Mouse (Mus musculus) liver, embryonic 15.5 days (tissue): ENCODE results near the gene Fggy. TPM values are rescaled to one million over a fixed set of nuclear protein-coding genes. Genes with fewer than 3 reads are reported as not detected.

Source experiments
- ATAC-seq: fragments of 200-750 bp; cut with Nextera tagmentation; 2 replicates; pipeline ENCODE4 v1.8.0; 2017; ENCODE audit warnings: moderate number of reproducible peaks, mild to moderate bottlenecking, moderate library complexity; ENCODE audit not compliant: insufficient read depth
- H3K27ac ChIP-seq: fragments of 300-500 bp; sonication (generic); replicated peaks from 2 replicates; pipeline ENCODE4 v1.5.1; 2015; ENCODE audit warnings: mild to moderate bottlenecking, inconsistent platforms
- H3K27me3 ChIP-seq: fragments of 300-500 bp; sonication (generic); 2 replicates; pipeline ENCODE4 v1.6.1; 2015; ENCODE audit warnings: mild to moderate bottlenecking, inconsistent platforms
- H3K36me3 ChIP-seq: fragments of 300-500 bp; sonication (generic); replicated peaks from 2 replicates; pipeline ENCODE4 v1.6.1; 2015; ENCODE audit warnings: moderate library complexity, mild to moderate bottlenecking, inconsistent platforms
- H3K4me1 ChIP-seq: fragments of 300-500 bp; sonication (generic); replicated peaks from 2 replicates; pipeline ENCODE4 v1.6.1; 2015; ENCODE audit warnings: inconsistent platforms
- H3K4me2 ChIP-seq: fragments of 300-500 bp; sonication (generic); 2 replicates; pipeline ENCODE4 v1.6.1; 2015; ENCODE audit warnings: moderate library complexity, mild to moderate bottlenecking, inconsistent platforms
- H3K4me3 ChIP-seq: fragments of 300-500 bp; sonication (generic); replicated peaks from 2 replicates; pipeline ENCODE4 v1.5.1; 2015; ENCODE audit warnings: mild to moderate bottlenecking, inconsistent platforms
- H3K9ac ChIP-seq: fragments of 300-500 bp; sonication (generic); 2 replicates; pipeline ENCODE4 v1.6.1; 2015; ENCODE audit warnings: moderate library complexity, mild to moderate bottlenecking, inconsistent platforms
- H3K9me3 ChIP-seq: fragments of 300-500 bp; sonication (generic); replicated peaks from 2 replicates; pipeline ENCODE4 v1.6.1; 2016; ENCODE audit warnings: inconsistent platforms
- WGBS: fragments of 180-500 bp; shearing (Covaris S2); methylation state at CpG from one replicate; pipeline ENCODE4 v1.1.7; 2015; ENCODE audit warnings: mixed read lengths; ENCODE audit not compliant: insufficient replicate concordance; 5-methylcytosine and 5-hydroxymethylcytosine counted together
- polyA plus RNA-seq: library from polyadenylated mRNA; unstranded; fragments of >200 nt; fragmentation: Nextera tagmentation; extraction: Ambion mirVana; gene quantifications from 2 replicates; pipeline ENCODE4 v1.2.1, GENCODE M21; 2015

Gene Fggy
- polyA plus RNA-seq, 1 experiment from 2014 or later: 31.6 TPM

DNA sequence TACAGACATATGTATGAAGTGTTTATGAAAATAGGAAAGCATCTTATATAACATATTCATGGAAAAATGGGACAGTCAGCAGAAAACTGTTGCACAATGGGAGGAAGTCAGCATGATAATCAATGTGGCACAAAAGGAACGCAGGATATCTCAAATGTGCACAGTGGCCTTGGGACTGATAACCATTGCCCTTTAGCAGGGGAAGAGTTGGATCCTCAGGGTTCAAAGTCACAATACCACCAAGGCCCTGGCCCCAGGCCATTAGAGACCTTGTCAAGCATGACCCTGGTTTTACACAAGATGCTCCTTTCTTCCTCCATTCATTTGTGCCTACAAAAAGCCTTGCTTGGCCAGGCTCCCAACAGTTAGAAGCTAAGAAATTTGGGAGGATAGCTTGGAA lies 83.5 kb downstream of the Fggy start:
- H3K4me1 ChIP-seq: no peaks in the 10 kb centered on the region
- no peak overlapping the region for H3K4me3 ChIP-seq
- H3K9ac ChIP-seq: no peak overlapping the region
- H3K9me3 ChIP-seq: no peaks in the 10 kb centered on the region
- H3K27me3 ChIP-seq: no peaks in the 10 kb centered on the region
- no peaks in the 10 kb centered on the region for H3K36me3 ChIP-seq
- H3K4me2 ChIP-seq: no peak overlapping the region
- no peak overlapping the region for H3K27ac ChIP-seq
- no peak for ATAC-seq
- 17% methylated on average over 1 of the region's 1 CpGs for WGBS

DNA sequence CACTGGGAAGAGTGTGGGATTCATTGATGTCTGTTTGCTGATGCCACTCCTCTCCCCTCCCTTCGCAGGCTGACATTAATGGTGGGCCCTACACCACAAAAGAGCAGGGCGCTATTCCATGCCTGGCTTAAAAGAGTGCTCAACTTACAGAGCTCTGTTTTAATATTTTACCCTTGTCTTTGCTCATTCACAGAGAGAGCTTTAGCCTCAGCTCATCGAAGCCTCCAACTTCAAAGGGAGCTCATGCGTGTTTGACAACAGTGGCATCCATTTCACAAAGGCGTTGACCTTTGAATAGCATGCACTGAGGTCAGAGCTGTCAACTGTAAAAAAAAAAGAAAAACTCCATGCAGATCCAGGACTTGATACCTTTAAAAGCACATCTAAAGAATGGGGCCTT lies 86.7 kb downstream of the Fggy start:
- Histone ChIP-seq H3K4me2 (no peak overlapping the region), H3K27ac (no peak overlapping the region)
- WGBS: 56% methylated on average over 5 of the region's 5 CpGs

DNA sequence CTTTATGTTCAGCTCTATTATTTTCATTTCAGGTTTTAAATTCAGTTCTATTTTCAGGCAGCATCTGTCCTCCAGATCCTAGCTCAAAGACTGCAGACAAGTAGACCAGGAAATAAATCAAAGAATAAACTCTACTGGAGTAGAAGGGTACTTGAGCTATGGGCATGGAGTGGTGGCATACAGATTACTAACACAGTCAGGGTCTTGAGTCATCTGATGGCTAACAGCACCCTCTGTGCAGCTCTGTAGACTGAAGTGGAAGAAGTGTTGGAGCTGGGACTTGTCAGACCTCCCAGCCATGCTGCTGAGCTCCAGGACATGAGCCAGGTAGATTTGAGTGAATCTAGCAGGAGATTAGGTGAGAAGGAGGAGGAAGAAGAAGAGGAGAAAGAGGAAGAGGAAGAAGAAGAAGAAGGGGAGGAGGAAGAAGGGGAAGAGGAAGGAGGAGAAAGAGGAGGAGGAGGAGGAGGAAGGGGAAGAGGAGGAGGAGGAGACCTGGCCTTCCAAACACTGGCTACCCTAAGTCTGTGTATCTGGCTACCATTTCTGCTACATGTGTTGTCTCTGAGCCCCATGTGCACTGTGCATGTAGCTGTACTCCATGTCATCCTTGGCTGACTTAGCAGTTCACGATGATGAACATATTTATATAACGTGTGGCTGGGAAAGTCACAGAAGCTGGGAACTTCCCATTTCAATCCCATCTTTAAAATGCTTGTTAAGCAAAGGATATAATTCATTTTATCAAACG lies 91.7 kb downstream of the Fggy start:
- Histone ChIP-seq H3K36me3 (no peaks in the 10 kb centered on the region), H3K4me2 (no peak overlapping the region), H3K9me3 (no peaks in the 10 kb centered on the region), H3K4me1 (no peaks in the 10 kb centered on the region), H3K27me3 (no peaks in the 10 kb centered on the region), H3K27ac (no peak overlapping the region), H3K9ac (no peak overlapping the region), H3K4me3 (no peak overlapping the region)
- WGBS: 52% methylated on average over 3 of the region's 3 CpGs
- ATAC-seq: no peak

More for the DNA sequence above, 86.7 kb downstream of the Fggy start:
- Histone ChIP-seq H3K9ac (no peak overlapping the region), H3K4me3 (no peak overlapping the region), H3K4me1 (no peaks in the 10 kb centered on the region), H3K9me3 (no peaks in the 10 kb centered on the region), H3K36me3 (no peaks in the 10 kb centered on the region), H3K27me3 (no peaks in the 10 kb centered on the region)
- no peak for ATAC-seq

DNA sequence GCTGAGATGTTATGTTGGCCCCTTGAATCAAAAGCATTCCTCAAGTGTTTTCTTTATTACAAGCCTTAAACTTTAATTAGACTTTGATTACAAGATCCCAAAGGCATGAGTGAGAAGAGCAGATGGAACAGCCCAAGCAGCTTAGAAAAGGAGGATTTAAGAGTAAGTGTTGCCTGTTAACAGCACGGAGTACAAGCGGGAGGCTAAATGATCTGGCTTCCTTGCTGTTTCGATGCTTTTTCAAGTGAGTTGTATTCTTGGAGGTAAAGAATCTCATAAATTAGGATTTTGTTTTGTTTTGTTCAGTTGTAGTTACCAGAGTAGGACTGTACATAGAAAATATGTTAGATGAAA lies 92.2 kb downstream of the Fggy start:
- ATAC-seq: no peak
- 80% methylated on average over 3 of the region's 3 CpGs for WGBS
- Histone ChIP-seq H3K27me3 (no peaks in the 10 kb centered on the region), H3K4me2 (no peak overlapping the region), H3K9ac (no peak overlapping the region), H3K4me1 (no peaks in the 10 kb centered on the region), H3K4me3 (no peak overlapping the region), H3K9me3 (no peaks in the 10 kb centered on the region), H3K27ac (no peak overlapping the region), H3K36me3 (no peaks in the 10 kb centered on the region)

DNA sequence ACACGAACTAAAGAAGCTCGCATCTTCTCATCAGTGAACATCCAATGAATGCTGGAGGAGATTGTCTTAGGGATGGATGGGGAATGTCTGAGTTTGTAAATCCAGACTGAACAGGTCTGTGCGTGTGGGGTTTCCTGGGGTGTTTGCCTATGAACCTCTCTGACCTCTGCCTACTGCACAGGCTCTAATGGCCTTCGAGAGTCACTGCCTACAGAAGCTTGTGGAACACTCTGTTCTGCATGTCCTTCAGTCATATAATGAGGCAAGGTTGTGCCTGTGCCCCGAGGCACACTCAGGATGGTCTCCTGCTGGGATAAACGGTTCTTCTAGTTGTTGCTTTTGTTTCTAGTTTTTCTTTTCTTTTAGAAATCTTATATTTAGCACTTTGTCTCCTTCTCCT lies 92.7 kb downstream of the Fggy start:
- no peak overlapping the region for H3K27ac ChIP-seq
- no peaks in the 10 kb centered on the region for H3K9me3 ChIP-seq
- no peak overlapping the region for H3K4me2 ChIP-seq
- H3K36me3 ChIP-seq: no peaks in the 10 kb centered on the region
- no peaks in the 10 kb centered on the region for H3K27me3 ChIP-seq
- no peaks in the 10 kb centered on the region for H3K4me1 ChIP-seq
- no peak overlapping the region for H3K4me3 ChIP-seq
- WGBS: 60% methylated on average over 6 of the region's 6 CpGs
- no peak overlapping the region for H3K9ac ChIP-seq
- no peak for ATAC-seq

DNA sequence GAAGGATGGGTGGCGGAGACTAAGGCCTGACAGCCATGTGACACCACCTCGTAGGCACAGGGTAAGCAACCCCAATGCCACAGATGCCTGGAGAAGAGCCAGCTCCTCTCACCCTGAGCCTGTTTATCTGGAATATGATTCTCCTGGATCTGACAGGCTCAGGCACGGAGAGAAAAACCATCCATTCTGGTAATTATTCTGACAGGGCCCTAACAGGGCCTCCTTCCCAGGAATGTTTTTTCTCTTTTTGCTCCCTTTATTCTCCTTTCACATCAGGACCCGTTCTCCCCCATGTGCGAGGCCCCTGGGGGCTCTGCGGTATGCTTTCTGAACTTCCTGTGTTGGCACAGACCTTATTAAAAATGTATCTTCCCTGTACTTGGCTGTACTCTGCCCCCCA lies 94.7 kb downstream of the Fggy start:
- H3K9ac ChIP-seq: no peak overlapping the region

DNA sequence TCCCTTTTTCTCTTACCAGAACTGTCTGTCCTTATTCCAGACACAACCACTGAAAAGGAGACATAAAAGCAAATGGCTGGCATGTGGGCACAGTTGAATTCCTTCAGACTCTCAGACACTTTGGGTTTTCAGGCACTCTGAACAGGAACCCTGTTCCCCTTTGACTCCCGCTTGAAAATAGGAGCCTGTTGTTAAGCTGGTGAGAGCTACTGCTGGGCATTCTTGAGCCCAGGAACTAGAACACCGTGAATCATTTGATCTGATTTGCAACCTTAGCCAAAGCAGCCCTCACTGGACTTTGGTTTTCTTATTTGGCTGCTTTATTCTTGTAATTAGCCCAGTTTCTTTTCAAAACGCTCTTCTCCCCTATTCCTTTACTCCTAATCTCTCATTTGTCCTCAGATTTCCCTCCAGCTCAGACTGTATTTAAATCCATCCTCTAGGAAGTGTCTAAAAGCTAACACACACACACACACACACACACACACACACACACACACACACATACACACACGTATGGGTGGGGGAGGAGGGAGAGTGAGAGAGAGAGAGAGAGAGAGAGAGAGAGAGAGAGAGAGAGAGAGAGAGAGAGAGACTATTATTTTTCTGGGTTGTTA lies 96.1 kb downstream of the Fggy start:
- H3K36me3 ChIP-seq: no peaks in the 10 kb centered on the region
- H3K9ac ChIP-seq: no peak overlapping the region
- H3K9me3 ChIP-seq: no peaks in the 10 kb centered on the region
- no peak overlapping the region for H3K4me2 ChIP-seq
- no peaks in the 10 kb centered on the region for H3K4me1 ChIP-seq
- ATAC-seq: no peak
- H3K27me3 ChIP-seq: no peaks in the 10 kb centered on the region
- H3K4me3 ChIP-seq: no peak overlapping the region
- 59% methylated on average over 3 of the region's 4 CpGs for WGBS
- H3K27ac ChIP-seq: no peak overlapping the region

More for the DNA sequence above, 94.7 kb downstream of the Fggy start:
- 34% methylated on average over 6 of the region's 6 CpGs for WGBS
- no peaks in the 10 kb centered on the region for H3K4me1 ChIP-seq
- no peak for ATAC-seq
- H3K36me3 ChIP-seq: no peaks in the 10 kb centered on the region
- H3K9me3 ChIP-seq: no peaks in the 10 kb centered on the region
- no peak overlapping the region for H3K4me2 ChIP-seq
- H3K27ac ChIP-seq: no peak overlapping the region
- H3K4me3 ChIP-seq: no peak overlapping the region
- H3K27me3 ChIP-seq: no peaks in the 10 kb centered on the region

DNA sequence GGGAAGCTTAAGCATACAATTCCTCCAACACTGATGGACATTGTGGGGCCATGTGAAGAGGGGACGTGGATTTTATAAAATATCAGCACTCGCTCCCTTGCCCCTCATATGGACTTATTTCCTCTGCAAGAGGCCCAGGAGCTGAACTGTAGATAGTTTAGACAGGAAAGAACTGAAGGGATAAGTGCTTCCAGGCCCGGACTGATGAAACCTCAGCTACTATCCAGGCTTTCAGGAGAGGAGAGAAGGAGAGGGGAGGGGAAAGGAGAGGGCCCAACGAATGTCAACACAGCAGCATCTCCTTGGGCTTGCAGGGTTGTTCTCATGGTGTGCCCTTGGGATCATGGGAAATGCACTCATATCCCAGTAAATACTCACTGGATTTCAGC lies 96.6 kb downstream of the Fggy start:
- WGBS: 58% methylated on average over 4 of the region's 4 CpGs

DNA sequence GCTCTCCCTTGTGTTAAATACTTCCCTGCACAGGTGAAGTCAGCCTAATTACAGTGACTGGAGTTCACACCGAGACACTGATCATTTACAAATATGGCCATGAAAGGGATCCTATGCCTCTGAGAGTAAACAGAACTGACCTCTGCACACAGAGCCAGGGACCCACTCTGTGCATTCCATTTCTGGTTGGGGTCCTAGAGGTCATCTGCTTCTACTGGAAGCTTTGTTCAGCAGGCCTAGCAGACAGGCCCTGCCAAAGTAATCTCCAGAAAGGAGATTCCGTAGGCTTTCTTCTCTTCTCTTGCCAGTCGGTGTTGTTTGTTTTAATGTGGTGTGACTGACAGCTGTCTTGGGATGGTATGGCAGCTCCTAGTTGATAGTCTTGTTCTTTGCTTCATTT lies 101.7 kb downstream of the Fggy start:
- Histone ChIP-seq H3K36me3 (no peaks in the 10 kb centered on the region), H3K4me3 (no peak overlapping the region), H3K9ac (no peak overlapping the region), H3K27ac (no peak overlapping the region), H3K4me1 (peaks cover 3% of the 10 kb centered on the region), H3K9me3 (no peaks in the 10 kb centered on the region), H3K27me3 (no peaks in the 10 kb centered on the region), H3K4me2 (no peak overlapping the region)
- 54% methylated on average over 3 of the region's 3 CpGs for WGBS
- ATAC-seq: no peak

More for the DNA sequence above, 96.6 kb downstream of the Fggy start:
- Histone ChIP-seq H3K4me2 (no peak overlapping the region), H3K4me1 (no peaks in the 10 kb centered on the region), H3K9me3 (no peaks in the 10 kb centered on the region), H3K4me3 (no peak overlapping the region), H3K27me3 (no peaks in the 10 kb centered on the region), H3K27ac (no peak overlapping the region), H3K9ac (no peak overlapping the region), H3K36me3 (no peaks in the 10 kb centered on the region)
- ATAC-seq: no peak

DNA sequence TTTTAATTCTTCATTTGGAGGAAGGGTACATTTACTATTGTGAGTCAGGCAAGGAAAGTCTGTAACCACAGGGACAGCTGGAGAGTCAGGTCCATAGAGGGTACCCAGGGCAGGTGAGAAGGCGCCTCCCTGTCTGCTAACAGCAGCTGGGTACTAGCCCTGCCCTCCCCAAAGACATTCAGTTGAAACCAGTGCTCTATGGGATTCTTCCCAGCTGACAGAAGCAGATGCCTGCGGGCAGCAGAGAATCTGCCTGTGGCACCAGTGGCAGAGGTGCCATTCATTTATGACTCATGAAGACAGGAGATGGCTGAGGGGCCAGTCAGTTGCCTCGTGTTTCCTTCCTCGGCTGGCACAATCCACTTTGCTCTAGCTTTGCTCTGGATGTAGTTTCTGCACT lies 106.3 kb downstream of the Fggy start:
- Histone ChIP-seq H3K4me2 (no peak overlapping the region), H3K9ac (no peak overlapping the region), H3K36me3 (no peaks in the 10 kb centered on the region), H3K27me3 (no peaks in the 10 kb centered on the region), H3K9me3 (no peaks in the 10 kb centered on the region), H3K27ac (no peak overlapping the region), H3K4me3 (no peak overlapping the region), H3K4me1 (peaks cover 6% of the 10 kb centered on the region)
- 49% methylated on average over 4 of the region's 4 CpGs for WGBS
- ATAC-seq: no peak

DNA sequence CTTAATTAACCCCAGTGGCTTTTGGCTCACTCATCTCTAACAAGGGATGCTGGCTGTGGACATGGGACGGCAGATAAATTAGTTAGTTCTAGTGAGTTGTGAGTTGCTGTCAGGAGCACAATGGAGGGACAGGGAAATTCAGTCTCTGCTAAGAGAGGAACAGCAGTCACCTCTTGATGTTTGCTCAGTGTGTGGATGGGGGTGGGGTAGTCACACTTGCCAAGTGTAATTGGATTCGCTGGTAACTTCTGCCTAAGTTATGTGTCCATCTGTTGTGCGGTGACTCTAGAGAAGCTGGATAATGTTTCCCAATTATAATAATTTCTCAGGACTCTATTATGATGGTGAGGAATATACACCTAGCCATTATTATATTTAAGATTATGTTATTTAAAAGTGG lies 107.0 kb downstream of the Fggy start:
- Histone ChIP-seq H3K36me3 (no peaks in the 10 kb centered on the region), H3K9me3 (no peaks in the 10 kb centered on the region), H3K4me2 (no peak overlapping the region), H3K4me1 (peaks cover 6% of the 10 kb centered on the region), H3K27ac (no peak overlapping the region), H3K4me3 (no peak overlapping the region), H3K9ac (no peak overlapping the region), H3K27me3 (no peaks in the 10 kb centered on the region)
- 70% methylated on average over 3 of the region's 3 CpGs for WGBS
- ATAC-seq: no peak
